Mouse (Mus musculus): ENCODE data around the gene Kctd12b. TPM values are rescaled to one million over a fixed set of nuclear protein-coding genes. Genes with fewer than 3 reads are reported as not detected.

The Kctd12b gene
- polyA plus RNA-seq (2014; fragmentation: Illumina TruSeq; extraction: RNeasy Lipid Tissue Mini Kit (QIAGEN cat#74804); ENCODE audit: low read depth, low replicate concordance), result 43.5 TPM

DNA sequence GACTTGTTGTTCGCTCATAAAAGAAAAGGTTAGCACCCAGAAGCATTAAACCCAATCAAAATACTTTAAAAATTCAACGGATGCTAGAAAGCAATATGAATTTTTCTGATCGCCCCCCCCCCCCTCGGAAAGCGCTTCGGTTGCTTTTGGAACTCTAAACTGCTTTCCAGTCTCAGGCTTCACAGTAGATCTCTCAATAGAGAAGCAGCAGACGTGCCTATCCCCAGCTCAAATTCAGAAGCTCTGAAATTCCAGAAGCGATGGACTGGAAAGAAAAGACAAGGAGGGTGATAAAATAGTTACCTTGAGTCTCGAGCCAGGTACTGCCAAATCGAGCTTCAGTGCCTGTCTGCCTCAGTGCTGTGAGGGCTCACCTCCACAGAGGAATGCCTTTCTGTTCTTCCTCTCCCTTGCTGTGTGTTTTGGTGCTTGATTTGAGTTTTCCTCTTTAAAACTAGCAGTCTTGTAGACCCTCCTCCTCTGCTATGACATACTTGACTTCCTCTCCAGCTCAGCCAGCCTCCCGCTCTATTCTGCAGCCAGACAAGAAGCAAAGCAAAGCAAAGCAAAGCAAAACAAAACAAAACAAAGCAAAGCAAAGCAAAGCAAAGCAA, at the start of gene Kctd12b:
Kctd12b (minus strand) TSS at position 610 of the 614 bp plus-strand sequence.

DNA sequence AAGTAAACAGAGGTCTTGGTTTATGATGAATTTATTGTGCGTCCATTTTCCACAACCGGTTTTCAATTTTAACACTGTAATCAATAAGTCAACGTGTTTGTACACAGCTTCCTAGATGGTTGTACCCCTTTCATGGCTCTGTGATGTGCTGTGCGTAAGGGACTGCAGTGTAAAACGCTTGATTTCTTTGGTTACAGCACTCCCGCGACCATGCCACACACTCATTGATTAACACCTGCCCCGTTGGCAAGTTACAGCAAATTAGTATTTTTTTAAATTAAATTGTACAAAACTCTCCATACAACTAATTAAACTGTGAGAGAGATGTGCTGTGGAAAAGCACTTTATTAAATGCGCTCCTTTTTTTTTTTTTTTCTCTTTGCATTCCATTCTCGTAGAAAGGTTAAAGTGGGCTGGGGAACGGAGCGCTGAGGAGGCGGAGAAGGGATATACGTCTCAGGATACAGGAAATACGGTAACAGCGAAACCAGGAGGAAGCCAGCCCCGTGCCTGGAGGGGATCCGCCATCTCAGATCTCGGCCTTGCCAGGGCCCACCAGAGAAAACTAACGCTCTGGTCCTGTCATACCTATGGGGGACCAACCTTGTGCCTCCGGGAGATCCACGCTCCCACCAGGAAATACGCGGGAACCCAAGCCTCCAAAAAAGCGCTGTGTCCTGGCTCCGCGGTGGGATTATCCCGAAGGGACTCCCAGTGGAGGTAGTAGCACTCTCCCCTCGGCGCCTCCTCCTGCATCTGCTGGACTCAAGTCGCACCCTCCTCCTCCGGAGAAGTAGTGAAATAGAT, 27.1 kb upstream of the Kctd12b start, which contains the start of gene Nbdy:
Nbdy (plus strand) TSS at position 481 of the 807 bp plus-strand sequence.

Other genes starting within 250 kb of the Kctd12b start
- 84.0 TPM for gene Ubqln2, start 198.2 kb downstream of the Kctd12b start, polyA plus RNA-seq (2014; fragmentation: Illumina TruSeq; extraction: RNeasy Lipid Tissue Mini Kit (QIAGEN cat#74804); ENCODE audit: low read depth, low replicate concordance)
- gene Cypt3, start 137.8 kb downstream of the Kctd12b start, polyA plus RNA-seq (2014; fragmentation: Illumina TruSeq; extraction: RNeasy Lipid Tissue Mini Kit (QIAGEN cat#74804); ENCODE audit: low read depth, low replicate concordance), result not detected
- 248 TPM for gene Nbdy, start 27.2 kb upstream of the Kctd12b start, polyA plus RNA-seq (2014; fragmentation: Illumina TruSeq; extraction: RNeasy Lipid Tissue Mini Kit (QIAGEN cat#74804); ENCODE audit: low read depth, low replicate concordance)
- gene Spin2c, start 135.8 kb upstream of the Kctd12b start, polyA plus RNA-seq (2014; fragmentation: Illumina TruSeq; extraction: RNeasy Lipid Tissue Mini Kit (QIAGEN cat#74804); ENCODE audit: low read depth, low replicate concordance), result 0.76 TPM

Measured in adrenal gland, adult 10 weeks (tissue).